Mouse (Mus musculus): ENCODE data around the gene Pgm2l1.

Pgm2l1 gene

GRCm38 (mm10) chr7:100227158-100227875 is at the start of gene Pgm2l1:
TSS of gene Pgm2l1 (plus strand) at chr7:100227394.
- peak; percentile 95 for DNase-seq (ENCODE audit: extremely low spot score, low spot score)

- peak; percentile 49 for DNase-seq (ENCODE audit: extremely low spot score, low spot score)
Observed at GRCm38 (mm10) chr7:100178016-100178890, 48.9 kb upstream of the Pgm2l1 start.

- DNase-seq (ENCODE audit: extremely low spot score, low spot score) = no peak
Observed at GRCm38 (mm10) chr7:100178891-100179233, 48.3 kb upstream of the Pgm2l1 start.

- no peak for DNase-seq (ENCODE audit: extremely low spot score, low spot score)
Observed at GRCm38 (mm10) chr7:100179394-100179793, 47.8 kb upstream of the Pgm2l1 start.

GRCm38 (mm10) chr7:100179836-100180407 is 47.3 kb upstream of the Pgm2l1 start:
- DNase-seq (ENCODE audit: extremely low spot score, low spot score) = no peak

GRCm38 (mm10) chr7:100181176-100181575 is 46.0 kb upstream of the Pgm2l1 start:
- DNase-seq (ENCODE audit: extremely low spot score, low spot score) = no peak

- DNase-seq (ENCODE audit: extremely low spot score, low spot score) = no peak
Observed at GRCm38 (mm10) chr7:100181614-100182013, 45.6 kb upstream of the Pgm2l1 start.

GRCm38 (mm10) chr7:100182388-100182787 is 44.8 kb upstream of the Pgm2l1 start:
- DNase-seq (ENCODE audit: extremely low spot score, low spot score) = no peak

- peak; percentile 59 for DNase-seq (ENCODE audit: extremely low spot score, low spot score)
Observed at GRCm38 (mm10) chr7:100187601-100188000, 39.6 kb upstream of the Pgm2l1 start.

- no peak for DNase-seq (ENCODE audit: extremely low spot score, low spot score)
Observed at GRCm38 (mm10) chr7:100190167-100190566, 37.0 kb upstream of the Pgm2l1 start.

GRCm38 (mm10) chr7:100190778-100191177 is 36.4 kb upstream of the Pgm2l1 start:
- no peak for DNase-seq (ENCODE audit: extremely low spot score, low spot score)

- no peak for DNase-seq (ENCODE audit: extremely low spot score, low spot score)
Observed at GRCm38 (mm10) chr7:100201191-100201590, 26.0 kb upstream of the Pgm2l1 start.

GRCm38 (mm10) chr7:100203616-100204015 is 23.6 kb upstream of the Pgm2l1 start:
- no peak for DNase-seq (ENCODE audit: extremely low spot score, low spot score)

GRCm38 (mm10) chr7:100204871-100205270 is 22.3 kb upstream of the Pgm2l1 start:
- DNase-seq (ENCODE audit: extremely low spot score, low spot score) = no peak

- no peak for DNase-seq (ENCODE audit: extremely low spot score, low spot score)
Observed at GRCm38 (mm10) chr7:100206144-100206543, 21.1 kb upstream of the Pgm2l1 start.

GRCm38 (mm10) chr7:100207886-100208285 is 19.3 kb upstream of the Pgm2l1 start:
- no peak for DNase-seq (ENCODE audit: extremely low spot score, low spot score)

GRCm38 (mm10) chr7:100214310-100214709 is 12.9 kb upstream of the Pgm2l1 start:
- no peak for DNase-seq (ENCODE audit: extremely low spot score, low spot score)

- DNase-seq (ENCODE audit: extremely low spot score, low spot score) = no peak
Observed at GRCm38 (mm10) chr7:100215116-100215732, 12.0 kb upstream of the Pgm2l1 start.

GRCm38 (mm10) chr7:100215976-100216375 is 11.2 kb upstream of the Pgm2l1 start:
- DNase-seq (ENCODE audit: extremely low spot score, low spot score) = no peak

GRCm38 (mm10) chr7:100216601-100217565 is 10.3 kb upstream of the Pgm2l1 start:
- no peak for DNase-seq (ENCODE audit: extremely low spot score, low spot score)

Data from neural tube, embryonic 10.5 days (tissue).